Mouse (Mus musculus) spleen, postnatal 14 days (tissue): ENCODE results near the gene Spata3.
"Not testable (repeated sequence)": the region's sequence is repeated elsewhere in the genome, so short reads cannot be mapped to it uniquely, and the experiment has no call there.

Experiments used
- DNase-seq, 2 experiments: peaks; one replicate each; pipeline ENCODE4 v3.0.0; 2021 to 2022; ENCODE audit warnings: low spot score in 2 of 2

Spata3 gene

DNA sequence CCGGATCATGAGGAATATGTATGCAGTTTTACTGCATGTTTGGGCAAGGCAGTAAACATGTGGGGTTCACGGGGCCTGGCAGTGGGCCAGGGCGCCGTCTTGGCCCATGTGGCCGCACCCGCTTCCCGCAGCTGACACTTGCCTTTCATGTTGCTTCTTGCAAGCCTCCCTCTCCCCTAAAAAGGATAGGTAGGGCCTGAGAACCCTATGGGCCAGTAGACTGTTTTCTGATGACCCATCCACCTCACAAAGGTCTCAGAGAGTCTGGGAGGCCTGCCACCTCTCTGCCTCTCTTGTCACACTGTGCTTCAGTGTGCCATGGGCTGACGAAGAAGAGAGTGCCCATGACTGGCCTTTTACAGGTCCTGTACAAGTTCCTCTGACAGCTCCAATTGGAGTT, at the start of gene Spata3:
Gene Spata3 (plus strand): TSS at position 301 of the 400 bp plus-strand sequence.
- DNase-seq: no peak

DNA sequence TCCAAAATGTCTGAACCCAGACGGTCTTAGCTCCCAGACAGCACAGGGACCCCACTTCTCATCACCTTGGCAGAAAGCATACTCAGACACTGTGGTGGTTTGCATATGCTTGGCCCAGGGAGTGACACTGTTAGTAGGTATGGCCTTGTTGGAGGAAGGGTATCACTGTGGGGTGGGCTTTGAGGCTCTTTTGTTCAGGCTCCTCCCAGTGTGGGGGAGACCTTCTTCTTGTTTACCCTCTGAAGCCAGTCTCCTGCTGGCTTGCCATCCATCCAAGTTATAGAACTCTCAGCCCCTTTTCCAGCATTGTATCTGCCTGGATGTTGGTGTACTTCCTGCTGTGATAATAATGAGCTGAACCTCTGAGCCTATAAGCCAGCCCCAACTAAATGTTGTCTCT, 47.5 kb upstream of the Spata3 start:
- DNase-seq: no peak

DNA sequence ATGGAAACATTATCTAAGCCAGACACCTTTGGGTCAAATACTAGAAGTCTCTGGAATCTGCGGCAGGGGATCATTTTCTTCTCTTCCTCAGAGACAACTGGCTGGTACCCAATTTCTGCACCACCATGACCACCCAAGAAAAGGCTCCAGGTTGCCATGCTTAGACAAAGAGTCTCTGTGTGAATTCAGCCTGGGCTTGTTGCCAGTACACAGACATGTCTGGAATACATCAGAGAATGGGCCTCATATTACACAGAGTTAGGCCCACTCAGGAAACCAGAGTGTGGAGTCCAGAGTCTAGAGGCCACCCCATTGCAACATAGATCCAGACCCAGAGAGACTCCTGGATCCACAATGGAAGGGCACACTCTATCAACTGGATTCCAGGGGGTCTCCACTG, 47.1 kb upstream of the Spata3 start:
- DNase-seq: no peak

DNA sequence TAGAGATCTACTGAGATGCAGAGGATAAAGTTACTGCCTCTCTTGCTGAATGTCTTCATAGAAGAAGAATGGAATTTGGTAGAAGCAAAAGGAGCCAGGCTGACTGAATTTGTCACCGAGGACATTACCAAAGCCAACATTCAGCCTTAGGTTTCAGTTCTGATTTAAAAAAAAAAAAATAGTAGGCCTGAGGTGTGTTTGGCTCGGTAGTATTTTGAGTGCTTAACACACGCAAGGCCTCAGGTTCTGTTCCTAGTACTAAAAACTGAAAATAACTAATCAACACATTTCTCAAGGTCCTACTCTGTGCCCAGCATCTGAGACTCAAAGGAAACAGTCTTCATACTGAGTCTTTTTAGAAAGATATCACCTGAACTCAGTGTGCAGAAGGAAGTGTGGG, 45.5 kb upstream of the Spata3 start:
- no peak for DNase-seq

DNA sequence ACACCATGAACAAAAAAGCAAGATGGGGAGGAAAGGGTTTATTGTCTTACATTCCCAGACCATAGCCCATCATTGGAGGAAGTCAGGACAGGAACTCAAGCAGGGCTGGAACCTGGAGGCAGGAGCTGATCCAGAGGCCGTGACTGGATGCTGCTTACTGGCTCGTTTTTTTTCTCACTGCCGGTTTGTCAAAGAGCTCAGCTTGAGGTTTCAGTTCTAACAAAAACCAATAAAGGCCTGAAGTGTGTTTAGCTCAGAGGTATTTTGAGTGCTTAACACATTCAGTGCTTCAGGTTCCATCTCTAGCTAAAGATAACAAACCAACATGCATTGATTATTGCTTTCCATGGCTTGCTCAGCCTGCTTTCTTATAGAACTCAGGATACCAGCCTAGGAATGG, 44.3 kb upstream of the Spata3 start:
- no peak for DNase-seq

DNA sequence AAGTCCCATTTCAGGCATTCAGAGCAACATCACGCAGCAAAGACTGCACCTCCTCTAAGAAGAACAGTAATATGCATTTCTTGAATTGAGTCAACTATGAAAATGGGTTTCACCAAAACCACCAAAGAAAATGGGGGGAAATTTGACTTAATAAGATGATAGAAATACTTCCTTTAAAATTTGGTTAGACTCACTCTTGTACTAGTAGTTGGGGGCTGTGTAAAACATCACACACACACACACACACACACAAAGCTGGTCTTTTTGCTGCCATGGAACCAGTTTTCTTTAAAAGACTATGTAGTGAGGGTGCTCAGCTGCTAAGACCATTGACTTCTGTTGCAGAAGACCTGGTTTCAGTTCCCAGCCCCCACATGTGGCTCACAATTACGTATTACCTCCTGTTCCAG, 43.1 kb upstream of the Spata3 start:
- DNase-seq: no peak

DNA sequence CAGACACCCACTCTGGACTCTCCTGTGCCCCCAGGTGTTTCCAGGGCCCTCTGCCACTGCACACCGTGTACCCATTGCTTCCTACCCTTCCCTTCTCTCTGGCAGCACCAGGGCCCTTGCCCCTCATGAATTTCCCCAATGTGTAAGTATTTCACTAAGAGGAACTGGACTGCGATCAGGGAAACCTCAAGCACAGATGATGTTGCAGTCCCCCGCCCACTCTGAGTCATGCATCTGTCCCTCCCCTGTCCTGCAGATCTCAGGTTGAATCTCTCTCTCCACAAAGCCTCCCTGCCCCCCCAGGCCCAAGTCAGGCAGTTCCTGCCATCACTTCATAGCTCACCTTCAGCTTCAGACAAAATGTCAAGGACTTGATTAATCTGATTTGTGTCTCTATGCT, 38.9 kb upstream of the Spata3 start:
- DNase-seq: no peak

DNA sequence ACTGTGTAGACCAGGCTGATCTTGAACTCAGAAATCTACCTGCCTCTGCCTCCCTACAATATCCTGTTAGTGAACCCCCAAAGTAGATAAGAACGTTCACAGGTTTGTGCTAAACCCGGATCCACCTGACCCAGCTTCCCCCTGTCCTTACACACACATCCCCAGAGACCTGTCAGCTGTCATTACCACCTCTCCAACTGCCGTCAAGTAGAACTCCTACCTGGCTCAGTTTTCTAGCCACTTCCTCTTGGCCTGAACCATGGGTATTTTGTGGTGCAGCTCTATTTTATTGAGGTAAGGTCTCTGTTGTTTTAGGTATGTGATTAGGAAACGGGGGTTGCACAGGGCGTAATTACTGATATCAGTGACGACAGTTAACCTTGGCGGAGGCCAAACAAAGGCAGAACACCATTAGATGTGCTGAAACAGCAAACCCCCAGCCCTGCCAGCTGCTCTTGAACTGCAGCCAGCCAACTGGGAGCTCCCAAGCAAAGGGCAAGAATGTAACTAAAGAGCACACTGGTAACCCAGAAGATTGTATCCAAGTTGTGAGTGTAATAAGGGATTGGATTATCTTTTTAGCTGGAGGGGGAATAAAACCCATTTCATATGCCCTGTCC, 34.8 kb upstream of the Spata3 start:
- DNase-seq: no peak

DNA sequence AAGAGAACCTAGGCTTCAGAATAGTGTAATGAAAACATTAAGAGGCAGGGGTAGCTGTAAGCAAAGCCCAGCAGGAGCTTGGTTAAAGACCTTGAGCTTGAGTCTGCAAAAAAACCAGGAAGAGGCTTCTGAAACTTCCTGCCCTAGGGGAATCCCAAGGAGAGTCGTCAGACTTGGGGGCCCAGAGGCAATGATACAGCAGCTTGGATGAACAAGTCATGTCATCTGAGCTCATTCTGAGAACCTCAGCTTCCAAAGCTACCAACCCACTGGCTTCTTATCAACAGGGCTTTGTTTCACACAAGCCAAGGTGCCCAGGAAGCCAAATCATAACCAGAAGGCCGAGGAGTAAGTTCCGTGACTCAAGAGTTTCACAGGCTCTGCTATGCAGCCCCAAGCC, 30.8 kb upstream of the Spata3 start:
- no peak for DNase-seq

DNA sequence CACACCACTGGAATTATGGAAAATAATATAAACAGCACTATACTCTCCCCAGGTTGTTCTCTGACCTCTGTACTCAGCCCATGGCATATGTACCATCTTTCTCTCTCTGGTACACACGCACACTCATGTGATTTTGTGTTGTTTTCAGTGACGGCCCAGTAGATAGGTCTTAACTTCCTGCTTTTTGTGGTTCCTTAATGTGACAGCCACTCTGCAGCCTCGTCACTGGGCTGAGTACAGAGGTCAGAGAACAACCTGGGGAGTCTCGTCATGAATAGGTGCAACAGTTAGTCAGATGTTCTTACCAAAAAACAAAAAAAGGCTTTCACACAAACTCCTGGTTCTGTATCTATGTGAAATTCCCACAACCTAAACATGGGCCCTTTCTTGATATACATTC, 28.3 kb upstream of the Spata3 start:
- DNase-seq: no peak

DNA sequence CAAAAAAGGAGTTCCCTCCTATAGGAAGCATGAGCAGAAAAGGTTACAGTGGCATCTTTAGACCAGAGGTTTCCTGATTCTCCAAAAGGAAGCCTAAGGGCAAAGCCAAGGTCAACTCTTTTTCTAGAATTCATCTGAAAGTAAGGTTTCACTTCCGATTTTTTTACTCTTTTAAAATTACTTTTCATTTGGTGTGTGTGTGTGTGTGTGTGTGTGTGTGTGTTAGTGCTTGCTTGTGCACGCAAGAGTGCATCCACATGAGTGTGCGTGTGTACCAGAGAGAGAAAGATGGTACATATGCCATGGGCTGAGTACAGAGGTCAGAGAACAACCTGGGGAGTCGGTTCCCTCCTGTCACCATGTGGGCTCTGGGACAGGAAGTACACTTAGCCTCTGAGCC, 27.7 kb upstream of the Spata3 start:
- DNase-seq: not testable (repeated sequence)

DNA sequence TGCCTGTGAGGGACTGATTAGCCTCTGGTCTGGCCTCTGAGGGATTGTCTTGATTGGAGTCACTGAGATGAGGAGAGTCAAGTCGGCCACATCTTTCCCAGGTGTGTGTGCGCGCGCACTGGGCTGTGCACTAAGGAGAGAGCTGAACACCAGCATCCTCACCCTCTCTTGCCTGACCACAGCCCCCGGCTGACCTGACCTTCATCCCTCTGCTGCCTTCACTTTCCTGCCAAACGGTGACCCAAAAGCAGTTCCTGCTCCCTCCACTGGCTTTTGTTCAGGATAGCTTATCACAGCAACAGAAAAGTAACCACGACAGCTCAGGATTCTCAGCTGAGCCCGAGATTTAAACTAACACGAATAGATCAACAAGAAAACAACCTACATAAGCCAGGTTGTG, 24.4 kb upstream of the Spata3 start:
- no peak for DNase-seq

DNA sequence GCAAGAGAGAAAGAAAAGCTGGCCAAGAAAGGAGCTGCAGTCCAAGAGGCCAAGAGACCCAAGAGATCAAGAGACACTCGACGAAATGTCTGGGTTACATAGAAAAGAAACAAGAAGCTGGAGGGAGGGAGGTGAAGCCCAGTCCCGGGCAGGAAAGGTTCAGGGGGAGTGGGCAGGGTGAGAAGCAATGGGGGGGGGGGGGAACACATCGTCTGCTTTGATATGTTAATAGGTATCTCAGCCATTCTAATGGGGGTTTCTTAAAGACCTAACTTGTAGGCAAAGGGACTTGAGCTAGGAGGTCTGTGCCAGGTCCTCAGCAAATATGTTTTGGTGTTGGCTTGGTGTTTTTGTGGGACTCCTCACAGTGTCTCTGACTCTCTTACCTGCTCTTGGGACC, 23.1 kb upstream of the Spata3 start:
- no peak for DNase-seq

DNA sequence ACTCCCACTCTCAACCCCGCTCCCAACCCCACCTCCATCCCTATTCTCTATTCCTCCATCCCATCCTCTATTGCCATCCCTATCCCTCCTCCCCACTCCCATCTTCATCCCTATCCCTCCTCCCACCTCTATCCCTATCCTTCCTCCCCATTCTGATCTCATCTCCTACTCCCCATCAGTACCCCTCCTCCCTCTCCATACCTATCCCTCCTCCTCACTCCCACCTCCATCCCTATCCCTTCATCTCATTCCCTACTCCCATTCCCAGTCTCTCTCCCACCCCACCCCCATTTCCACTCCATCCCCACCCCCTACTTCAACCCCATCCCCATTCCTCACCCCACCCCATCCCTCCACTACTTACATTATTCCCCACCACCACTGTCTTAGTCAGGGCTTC, 19.4 kb upstream of the Spata3 start:
- no peak for DNase-seq

DNA sequence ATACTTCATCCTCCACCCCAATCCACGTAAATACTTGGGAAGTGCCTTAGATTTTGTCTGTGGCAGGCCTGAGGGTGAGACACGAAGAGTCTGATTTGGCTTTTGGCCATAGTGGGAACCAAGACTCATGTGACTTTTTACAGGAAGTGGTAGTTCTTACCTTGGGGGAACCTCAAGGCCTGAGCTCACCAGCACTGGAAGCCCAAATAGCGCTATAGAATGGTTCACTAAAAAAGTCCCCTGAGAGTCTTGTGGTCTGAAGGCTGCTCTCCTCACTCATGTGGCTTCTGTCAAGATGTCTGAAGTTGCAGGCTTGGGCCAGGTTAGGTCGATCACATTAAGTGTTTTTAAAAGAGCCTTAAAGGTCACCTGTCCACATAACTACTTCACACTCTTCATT, 18.6 kb upstream of the Spata3 start:
- no peak for DNase-seq

DNA sequence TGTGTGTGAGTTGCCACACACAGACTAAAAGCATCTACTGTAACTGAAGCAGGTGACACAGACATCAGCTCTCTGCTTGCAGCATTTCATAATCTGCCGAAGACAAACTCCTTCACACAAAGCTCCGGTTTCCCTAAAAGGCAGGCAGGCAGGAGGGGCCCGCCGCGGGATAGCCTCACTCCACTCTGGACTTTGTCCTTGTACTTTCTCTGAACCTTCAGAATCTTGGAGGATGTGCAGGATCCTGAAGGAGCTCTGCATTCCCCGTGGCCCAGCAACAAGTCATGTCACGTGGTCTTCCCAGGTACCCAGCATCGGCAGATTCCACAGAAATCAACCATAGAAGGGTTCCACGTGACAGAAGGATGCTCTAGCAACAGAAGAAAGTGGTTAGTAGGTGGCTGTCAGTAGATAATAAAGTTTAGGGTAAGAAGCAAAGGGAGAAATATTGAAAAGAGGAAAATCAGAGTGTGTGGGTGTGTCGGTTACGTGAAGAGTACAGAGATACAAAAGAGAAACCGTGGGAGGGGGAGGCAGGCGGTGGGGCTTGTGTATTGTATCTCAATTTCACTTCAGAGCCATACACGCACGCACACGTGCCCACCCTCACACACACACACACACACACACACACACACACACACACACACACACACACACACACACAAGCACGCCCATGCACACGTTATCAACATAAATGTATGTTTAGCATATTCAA, 16.6 kb upstream of the Spata3 start:
- no peak for DNase-seq

DNA sequence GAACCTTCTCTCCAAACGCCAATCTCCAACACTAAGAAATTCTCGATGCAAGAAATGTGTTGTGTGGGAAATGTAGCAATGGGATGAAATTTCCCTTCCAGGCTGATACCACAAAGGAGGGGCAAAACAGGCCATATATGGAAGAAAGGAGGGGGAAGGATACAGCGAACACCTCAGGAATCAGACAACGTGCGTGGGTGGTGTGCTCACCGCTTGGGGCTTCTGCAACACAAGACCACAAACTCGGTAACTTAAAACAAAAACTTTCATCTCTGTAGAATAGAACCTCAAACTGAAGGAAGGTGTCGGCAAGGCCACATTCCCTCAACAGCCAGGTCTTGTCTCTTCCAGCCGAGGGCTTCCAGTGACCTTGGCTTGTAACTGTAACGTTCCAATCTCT, 11.1 kb upstream of the Spata3 start:
- no peak for DNase-seq

DNA sequence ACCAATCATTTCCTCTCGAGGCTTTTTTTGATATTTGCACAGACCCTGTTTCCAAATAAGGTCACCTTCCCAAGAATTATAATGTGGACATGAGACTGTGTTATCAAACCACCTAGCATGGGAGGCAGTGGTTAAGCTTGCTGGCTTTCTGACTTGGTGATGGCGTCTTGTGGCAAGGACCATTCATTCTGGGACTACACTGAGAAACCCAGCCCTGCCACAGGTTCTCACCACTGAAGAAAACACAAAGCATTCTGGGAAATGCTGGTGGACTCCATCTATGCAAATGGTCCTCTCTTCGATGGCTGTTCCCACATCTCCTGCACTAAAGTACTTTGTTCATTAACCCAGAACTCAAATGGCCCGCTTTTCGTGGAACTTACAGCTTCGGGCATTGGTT, 10.6 kb upstream of the Spata3 start:
- DNase-seq: no peak

DNA sequence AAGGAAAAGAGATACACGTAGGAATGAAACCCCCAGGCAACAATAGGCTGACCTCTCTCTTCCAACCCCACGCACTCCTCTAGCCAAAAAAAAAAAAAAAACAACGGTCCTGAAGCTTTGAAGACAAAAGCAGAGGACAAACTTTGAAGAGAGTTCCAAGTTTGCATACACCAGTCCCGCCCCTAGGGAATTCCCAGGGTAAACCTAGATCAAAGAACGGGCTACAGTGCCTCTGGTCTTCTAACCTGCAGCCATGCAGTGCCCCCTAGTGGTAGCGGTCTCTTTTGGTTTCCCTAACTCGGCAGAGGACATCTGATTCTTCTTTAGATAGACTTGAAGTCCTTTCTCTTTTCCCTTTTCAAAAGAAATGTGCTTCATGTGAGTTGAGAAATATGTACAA, 8.8 kb upstream of the Spata3 start:
- peak; percentile 55 to 73 for DNase-seq

DNA sequence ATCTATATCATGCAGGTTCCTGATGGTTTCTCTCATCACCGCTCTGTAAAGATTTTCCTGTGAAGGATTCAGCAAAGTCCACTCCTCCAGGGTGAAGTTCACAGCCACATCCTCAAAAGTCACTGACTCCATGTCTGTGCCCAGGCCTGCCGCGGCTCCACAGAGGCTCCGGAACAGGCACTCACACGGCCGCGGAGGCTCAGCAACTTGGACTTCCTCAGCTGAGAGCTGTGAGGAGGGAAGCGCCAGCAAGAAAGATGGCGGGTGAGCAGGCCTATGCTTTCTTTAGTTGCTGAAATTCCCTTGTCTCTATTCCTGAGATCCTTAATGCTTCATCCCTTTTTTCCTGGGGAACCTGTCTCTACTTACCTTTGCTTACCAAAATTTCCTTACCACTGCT, 858 bp upstream of the Spata3 start:
- not testable (repeated sequence) for DNase-seq

DNA sequence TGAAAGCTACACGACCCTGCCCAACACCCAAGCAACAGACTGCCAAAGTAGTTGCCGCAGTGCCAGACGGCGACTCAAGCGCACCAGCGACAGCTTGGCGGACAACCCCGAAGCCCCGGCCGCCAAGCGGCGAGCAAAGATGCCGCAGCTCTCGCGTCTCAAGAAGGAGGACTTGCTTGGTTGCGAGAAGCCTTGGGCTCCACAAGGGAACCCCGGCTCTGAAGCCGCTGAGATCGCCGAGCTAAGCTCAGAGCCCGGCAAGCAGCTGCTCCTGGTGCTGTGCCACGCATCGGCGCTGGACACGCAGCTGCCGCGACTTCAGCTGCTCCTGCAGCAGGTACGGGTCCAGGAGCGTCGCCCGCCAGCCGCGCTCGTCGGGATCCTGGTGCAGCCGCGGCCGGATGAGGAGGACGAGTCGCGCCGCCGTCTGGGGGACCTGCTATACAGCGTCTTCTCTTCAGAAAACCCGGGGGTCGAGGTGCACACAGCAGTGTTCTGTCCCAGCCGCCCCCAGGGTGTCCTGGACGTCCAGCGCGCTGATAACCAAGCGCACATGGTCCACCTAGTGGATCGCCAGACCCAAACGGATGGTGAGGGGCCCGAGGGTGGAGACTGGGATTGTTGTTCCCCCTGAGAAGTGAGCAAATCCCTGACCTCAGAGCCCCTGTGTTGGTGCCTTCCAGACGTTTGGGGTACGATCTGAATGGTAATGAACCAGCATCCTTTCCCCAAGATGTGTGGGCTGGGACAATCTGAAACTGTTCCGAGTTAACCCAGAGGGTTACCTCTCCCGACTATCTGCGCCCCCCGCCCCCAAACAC, 1.8 kb downstream of the Spata3 start:
- no peak for DNase-seq

DNA sequence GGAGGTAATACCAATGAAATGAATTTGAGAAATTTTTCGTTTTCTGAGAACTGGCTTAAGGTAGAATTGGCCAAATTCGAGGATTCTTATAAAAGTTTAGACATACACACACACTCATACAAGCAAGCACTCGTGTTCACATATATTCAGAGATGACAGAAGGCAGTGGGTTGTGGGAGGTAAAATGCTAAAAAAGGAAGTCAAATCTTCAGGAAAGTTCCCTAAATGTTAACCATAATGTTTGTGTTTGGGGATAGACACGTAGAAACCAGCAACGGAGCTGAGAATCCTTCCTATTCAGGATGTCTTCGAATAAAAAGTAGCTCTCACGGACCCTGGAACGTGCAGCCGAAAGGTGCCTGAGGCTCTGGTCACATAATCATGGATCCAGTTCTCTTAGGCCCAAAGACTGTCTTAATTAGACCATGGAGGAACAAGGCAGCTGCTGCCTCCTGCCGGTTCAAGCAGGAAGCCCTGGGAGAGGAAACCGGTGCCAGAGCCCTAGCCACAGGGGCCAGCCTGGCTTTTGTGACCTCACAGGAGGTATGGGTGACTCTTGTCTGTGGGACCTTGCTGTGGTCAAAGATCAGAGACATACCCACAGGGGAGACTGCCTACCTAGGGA, 4.9 kb downstream of the Spata3 start:
- DNase-seq: no peak
